Mouse (Mus musculus) lung, postnatal 0 days (tissue): ENCODE data around the gene Rnh1.

Experiments used
- CTCF ChIP-seq: IDR thresholded peaks from 2 replicates; pipeline ENCODE4 v1.5.1; 2016; ENCODE audit warnings: antibody characterized with exemption, mild to moderate bottlenecking
- EP300 ChIP-seq: IDR thresholded peaks from 2 replicates; pipeline ENCODE4 v1.6.1; 2016; ENCODE audit warnings: antibody characterized with exemption, mild to moderate bottlenecking, control low read depth

DNA sequence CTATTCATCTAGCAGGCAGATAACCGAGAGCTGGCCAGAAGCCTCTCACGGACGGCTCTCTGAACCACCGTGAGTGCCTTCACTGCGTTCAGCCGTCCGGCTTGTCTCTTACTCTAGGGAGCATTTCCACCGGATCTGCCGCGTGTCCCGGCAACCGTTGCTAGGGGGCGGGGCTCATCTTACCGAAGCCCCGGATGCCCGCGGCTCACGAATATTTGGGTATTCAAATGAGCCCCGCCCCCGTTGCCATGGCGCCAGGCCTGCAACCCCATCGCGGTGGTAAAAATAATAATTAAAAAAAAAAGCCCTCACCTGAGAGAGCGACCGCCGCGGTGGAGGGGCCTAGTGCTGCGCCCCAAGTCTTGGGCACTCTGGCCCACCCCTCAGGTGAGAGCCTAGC is 22.2 kb upstream of the Rnh1 start:
- TF ChIP-seq CTCF: no peak
- TF ChIP-seq EP300: no peak
